Mouse (Mus musculus) brain, embryonic 14.5 days (tissue): ENCODE measurements at regions not wholly inside any gene's neighbourhood (a gene's known extent, or its start where the extent isn't known, plus 50 kb on each side); places are given as distances from the start of the nearest gene placed in this dataset.

Source experiments
- DNase-seq: peaks from one replicate; pipeline ENCODE4 v3.0.0-alpha.2; 2011; ENCODE audit warnings: low read depth
- CTCF ChIP-seq: fragments of 200-500 bp; IDR thresholded peaks from 2 replicates; pipeline ENCODE4 v1.5.1; 2012; ENCODE audit warnings: inconsistent platforms, mild to moderate bottlenecking, moderate library complexity, borderline replicate concordance; ENCODE audit not compliant: insufficient read depth, insufficient read length; ENCODE audit errors: extremely low read depth
- POLR2A ChIP-seq: fragments of 200-500 bp; IDR thresholded peaks from 2 replicates; pipeline ENCODE4 v1.6.1; 2012; ENCODE audit warnings: mild to moderate bottlenecking, inconsistent platforms, borderline replicate concordance; ENCODE audit not compliant: poor library complexity, insufficient read depth, insufficient read length, severe bottlenecking; ENCODE audit errors: extremely low read depth

DNA sequence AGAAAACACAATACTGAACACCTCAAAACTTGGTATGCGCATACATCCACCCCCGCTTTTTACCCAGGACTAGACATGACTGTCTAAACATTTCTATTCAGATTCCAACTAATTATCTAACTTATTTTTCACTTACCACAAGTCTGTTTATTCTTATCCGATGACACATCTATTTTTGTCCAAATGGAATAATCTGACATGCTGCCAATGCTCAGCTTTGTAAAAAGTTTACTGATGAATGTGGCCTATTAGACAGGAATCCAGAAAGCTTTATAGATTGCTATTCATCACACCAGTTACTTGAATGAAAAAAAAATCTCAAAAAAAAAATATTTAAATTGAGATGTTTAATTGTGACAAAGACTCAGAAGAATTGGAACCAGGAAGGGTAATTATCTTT is 789.6 kb upstream of the Gm21833 start:
- peak; percentile 27 for DNase-seq
- no peak for TF ChIP-seq POLR2A
- TF ChIP-seq CTCF = no peak
